Mouse (Mus musculus): ENCODE data around the gene Smg6. TPM values are rescaled to one million over a fixed set of nuclear protein-coding genes. Genes with fewer than 3 reads are reported as not detected.
"Not testable (repeated sequence)": the region's sequence is repeated elsewhere in the genome, so short reads cannot be mapped to it uniquely, and the experiment has no call there.

Smg6 gene
- polyA plus RNA-seq, 1 experiment from 2014 or later: 11.0 TPM

DNA sequence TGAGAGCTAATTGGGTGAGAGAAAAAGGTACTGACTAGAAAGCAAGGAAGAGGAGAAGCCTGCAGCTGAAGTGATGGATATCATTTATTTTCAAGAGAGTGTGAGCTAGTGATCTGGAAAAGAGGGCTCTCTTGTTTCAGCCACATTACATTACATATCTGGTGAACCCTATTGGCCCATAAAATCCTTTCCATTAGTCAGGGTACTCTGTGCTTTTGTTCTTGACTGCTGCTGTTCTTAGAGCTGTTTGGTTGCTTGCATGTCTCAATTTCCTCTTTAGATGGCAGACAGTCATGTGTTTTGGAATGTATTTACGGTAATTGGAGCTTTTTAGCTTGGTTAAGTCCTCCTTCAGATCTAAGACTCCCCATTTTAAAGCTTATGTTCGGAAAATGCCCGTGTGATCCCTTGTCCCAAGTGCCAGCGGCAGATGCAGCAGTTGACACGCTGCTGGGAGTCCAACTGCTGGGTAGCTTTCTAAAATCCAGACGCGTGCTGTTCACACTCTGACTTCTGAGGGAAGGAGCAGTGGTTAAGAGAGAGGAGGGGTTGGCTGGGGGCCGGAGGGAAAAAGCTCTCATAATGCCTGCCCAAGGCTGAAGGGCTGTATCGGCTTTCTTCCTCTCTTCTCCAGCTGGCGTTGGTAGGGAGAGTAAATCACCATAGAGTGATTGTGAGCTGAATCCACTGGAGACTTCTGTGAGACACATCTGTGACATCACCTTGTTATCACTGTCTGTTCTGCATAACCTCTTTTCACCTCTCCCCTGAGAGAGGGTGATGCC is 75.4 kb downstream of the Smg6 start:
- Histone ChIP-seq H3K9me3 (no peaks in the 10 kb centered on the region), H3K36me3 (peaks cover 34% of the 10 kb centered on the region), H3K9ac (peak overlapping the region; percentile 21), H3K4me1 (peaks cover 13% of the 10 kb centered on the region), H3K4me3 (no peak overlapping the region), H3K27ac (replicated peaks) (peak overlapping the region; percentile 69), H3K27me3 (replicated peaks) (no peaks in the 10 kb centered on the region), H3K4me2 (peak overlapping the region; percentile 29)
- ATAC-seq (ENCODE audit: extremely low read depth, insufficient number of reproducible peaks, low FRiP score, low TSS enrichment): no peak
- WGBS: 44% methylated on average over 10 of the region's 10 CpGs

DNA sequence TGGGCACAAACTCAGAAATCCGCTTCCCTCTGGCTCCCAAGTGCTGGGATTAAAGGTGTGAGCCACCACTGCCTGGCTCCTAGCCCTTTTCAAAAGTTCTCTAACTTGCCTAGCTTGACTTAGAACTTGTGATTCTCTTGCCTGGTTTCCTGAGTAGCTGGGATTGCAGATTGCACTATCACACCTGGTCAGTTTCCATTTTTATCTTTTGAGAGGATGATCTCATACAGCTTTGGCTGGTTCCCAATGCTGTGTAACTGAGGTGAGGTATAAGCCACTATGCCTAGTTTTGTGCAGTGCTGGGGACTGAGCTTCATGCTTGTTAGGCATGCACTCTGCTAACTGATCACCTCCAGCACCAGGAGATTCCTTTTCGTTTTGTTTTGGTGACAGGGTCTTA is 82.6 kb downstream of the Smg6 start:
- no peak for ATAC-seq (ENCODE audit: extremely low read depth, insufficient number of reproducible peaks, low FRiP score, low TSS enrichment)
- no peak overlapping the region for H3K4me3 ChIP-seq
- no peak overlapping the region for H3K4me2 ChIP-seq
- no peak overlapping the region for H3K9ac ChIP-seq
- H3K27me3 ChIP-seq (replicated peaks): no peaks in the 10 kb centered on the region
- no peaks in the 10 kb centered on the region for H3K9me3 ChIP-seq
- no peak overlapping the region for H3K27ac ChIP-seq (replicated peaks)
- H3K4me1 ChIP-seq: peaks cover 23% of the 10 kb centered on the region
- WGBS: 59% methylated on average over 2 of the region's 2 CpGs
- H3K36me3 ChIP-seq: peaks cover 6% of the 10 kb centered on the region; the same call in 1 of the 2 replicates

DNA sequence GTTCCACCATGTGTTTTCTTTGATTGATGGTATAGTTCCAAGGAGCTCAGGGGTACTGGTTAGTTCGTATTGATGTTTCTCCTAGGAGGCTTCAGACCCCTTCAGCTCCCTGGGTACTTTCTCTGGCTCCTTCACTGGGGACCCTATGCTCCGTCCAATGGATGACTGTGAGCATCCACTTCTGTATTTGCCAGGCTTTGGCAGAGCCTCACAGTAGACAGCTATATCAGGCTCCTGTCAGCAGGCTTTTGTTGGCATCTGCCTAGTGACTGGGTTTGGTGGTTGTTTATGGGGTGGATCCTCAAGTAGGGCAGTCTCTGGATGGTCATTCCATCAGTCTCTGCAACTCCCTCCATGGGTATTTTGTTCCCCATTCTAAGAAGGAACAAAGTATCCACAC is 83.9 kb downstream of the Smg6 start:
- not testable (repeated sequence) for H3K9me3 ChIP-seq; H3K4me3 ChIP-seq; H3K27me3 ChIP-seq (replicated peaks); H3K36me3 ChIP-seq; H3K27ac ChIP-seq (replicated peaks); ATAC-seq (ENCODE audit: extremely low read depth, insufficient number of reproducible peaks, low FRiP score, low TSS enrichment); H3K4me2 ChIP-seq; H3K9ac ChIP-seq
- peaks cover 36% of the 10 kb centered on the region for H3K4me1 ChIP-seq
- WGBS: 72% methylated on average over 2 of the region's 2 CpGs

DNA sequence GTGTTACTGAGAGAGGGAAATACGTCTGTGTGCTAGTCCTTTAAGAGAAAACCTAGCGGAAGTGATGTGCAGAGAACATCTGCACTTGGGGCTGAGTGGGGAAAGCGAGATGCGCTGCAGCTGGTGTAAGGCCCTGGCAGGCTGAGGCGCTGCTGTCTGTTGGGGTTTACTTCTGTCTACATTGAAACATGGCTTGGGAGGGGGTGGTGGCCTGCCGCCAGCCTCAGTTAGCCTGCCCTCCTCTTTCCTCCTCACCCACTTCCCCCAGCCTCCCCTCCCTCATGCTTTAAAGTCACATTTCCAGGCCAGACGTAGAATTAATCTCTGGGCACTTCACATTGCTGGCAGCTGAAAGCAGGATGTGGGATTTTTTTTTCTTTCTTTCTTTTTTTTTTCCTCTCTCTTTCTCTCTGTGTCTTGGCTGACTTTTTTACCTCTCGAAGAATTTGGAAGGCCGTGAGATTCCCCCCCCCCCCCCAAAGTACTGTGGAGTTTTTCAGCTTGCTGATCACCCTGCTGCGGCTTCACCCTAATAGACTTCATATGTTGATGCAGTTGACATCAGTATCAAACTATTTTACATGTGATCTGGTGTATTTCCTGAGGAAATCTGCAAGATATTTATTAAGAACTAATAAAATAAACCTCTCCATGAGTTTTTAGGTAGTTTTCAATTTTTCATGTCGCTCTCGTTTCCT is 87.5 kb downstream of the Smg6 start:
- Histone ChIP-seq H3K4me1 (peaks cover 70% of the 10 kb centered on the region), H3K27me3 (replicated peaks) (no peaks in the 10 kb centered on the region), H3K36me3 (no peaks in the 10 kb centered on the region), H3K4me3 (peak overlapping the region; percentile 30), H3K27ac (replicated peaks) (peak overlapping the region; percentile 98), H3K4me2 (peak overlapping the region; percentile 61), H3K9ac (peak overlapping the region; percentile 73), H3K9me3 (no peaks in the 10 kb centered on the region)
- WGBS: 10% methylated on average over 12 of the region's 12 CpGs
- ATAC-seq (ENCODE audit: extremely low read depth, insufficient number of reproducible peaks, low FRiP score, low TSS enrichment): peak; percentile 66

DNA sequence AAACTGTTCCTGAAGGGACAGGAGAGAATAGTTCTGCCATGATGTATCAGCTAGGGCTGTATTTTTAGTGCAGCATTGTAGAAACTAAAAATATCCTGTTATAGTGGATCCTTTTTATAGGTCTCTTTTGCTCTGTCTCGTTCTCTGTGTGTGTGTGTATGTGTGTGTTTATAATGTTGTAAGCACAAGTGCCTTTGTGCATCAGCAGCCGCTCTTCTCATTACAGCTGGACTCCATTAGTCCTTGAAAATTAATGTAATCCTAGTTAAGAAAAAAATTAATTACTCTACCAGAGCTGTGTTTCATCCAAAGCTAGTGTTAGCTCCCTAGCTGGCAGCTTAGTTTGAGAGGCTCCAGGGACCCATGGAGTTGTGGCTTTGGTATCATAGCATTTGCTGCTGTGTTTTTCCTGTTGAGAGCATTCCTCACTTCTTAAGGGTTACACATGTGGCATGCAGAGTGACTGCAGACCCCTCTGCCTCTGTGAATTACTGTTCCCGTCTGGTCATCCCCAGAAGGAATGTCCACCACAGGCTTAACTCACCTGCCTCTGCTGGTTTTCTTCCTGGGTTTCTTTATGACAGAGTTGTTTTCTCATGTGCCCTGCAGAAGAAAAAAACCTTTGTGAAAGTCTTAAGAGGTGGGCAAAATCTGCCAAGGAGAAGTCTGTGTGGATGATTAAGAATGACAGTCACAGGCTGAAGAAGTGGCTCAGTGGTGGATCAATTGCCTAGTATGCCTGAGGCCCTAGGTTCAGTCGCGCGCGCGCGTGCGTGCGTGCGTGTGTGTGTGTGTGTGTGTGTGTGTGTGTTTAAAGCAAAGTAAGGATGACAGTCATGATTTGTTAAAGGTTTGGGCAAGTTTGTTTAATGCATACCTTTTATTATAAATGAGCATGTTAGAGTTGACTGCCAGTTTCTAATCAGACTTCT is 88.4 kb downstream of the Smg6 start:
- peak overlapping the region; percentile 98 for H3K27ac ChIP-seq (replicated peaks)
- ATAC-seq (ENCODE audit: extremely low read depth, insufficient number of reproducible peaks, low FRiP score, low TSS enrichment): no peak
- no peaks in the 10 kb centered on the region for H3K27me3 ChIP-seq (replicated peaks)
- H3K9ac ChIP-seq: peak overlapping the region; percentile 73
- WGBS: 73% methylated on average over 12 of the region's 12 CpGs
- H3K9me3 ChIP-seq: no peaks in the 10 kb centered on the region
- peaks cover 73% of the 10 kb centered on the region for H3K4me1 ChIP-seq
- H3K36me3 ChIP-seq: no peaks in the 10 kb centered on the region
- H3K4me2 ChIP-seq: peak overlapping the region; percentile 61
- H3K4me3 ChIP-seq: peak overlapping the region; percentile 30; the same call in 1 of the 2 replicates

DNA sequence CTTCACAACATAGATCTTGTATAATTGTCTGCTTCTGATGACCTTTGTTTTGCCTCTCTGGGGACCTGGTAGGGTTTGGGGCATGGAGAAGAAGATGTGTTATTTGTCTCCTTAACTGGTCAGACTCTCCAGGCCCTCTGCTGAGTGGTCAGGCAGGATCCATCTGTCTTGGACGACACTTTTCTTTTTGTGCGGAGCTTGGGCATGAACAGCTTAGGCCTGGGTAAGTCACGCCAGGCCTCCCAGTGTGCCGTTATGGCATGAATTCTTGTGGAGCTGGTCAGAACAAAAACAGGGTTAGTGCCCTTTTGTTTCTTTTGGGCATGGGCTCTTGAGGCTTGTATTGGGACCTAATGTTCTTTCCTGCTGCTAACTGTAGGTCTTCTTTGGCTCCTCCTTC is 89.2 kb downstream of the Smg6 start:
- Histone ChIP-seq H3K9ac (peak overlapping the region; percentile 73), H3K27me3 (replicated peaks) (no peaks in the 10 kb centered on the region), H3K9me3 (no peaks in the 10 kb centered on the region), H3K27ac (replicated peaks) (peak overlapping the region; percentile 98), H3K4me2 (0 out of 2 replicates have a peak overlapping the region, but pooled peaks have one; percentile 61), H3K36me3 (no peaks in the 10 kb centered on the region), H3K4me3 (no peak overlapping the region), H3K4me1 (peaks cover 73% of the 10 kb centered on the region)
- no peak for ATAC-seq (ENCODE audit: extremely low read depth, insufficient number of reproducible peaks, low FRiP score, low TSS enrichment)
- WGBS: 74% methylated on average over 4 of the region's 4 CpGs

DNA sequence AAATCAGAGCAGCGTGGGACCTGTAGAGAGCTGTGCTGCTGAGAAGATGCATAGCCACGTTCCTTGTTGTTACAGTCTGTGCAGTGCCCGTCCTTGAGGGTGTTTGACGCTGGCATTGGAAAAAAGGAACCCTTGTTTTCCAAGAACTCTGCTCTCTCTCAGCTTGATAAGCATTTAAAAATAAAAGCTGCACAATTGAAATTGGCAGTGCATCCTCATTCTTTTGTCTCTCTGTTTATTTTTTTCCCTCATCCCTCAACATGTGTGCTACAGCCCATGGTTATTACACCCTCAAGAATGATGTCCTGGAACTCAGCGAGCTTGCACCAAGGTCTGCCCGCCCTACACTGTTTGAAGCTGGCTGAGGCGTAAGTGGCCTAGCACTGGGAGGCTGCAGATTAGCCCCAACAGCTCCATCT is 89.8 kb downstream of the Smg6 start:
- 32% methylated on average over 7 of the region's 7 CpGs for WGBS
- Histone ChIP-seq H3K4me3 (no peak overlapping the region), H3K9ac (peak overlapping the region; percentile 33; the same call in 1 of the 2 replicates), H3K9me3 (no peaks in the 10 kb centered on the region), H3K27me3 (replicated peaks) (no peaks in the 10 kb centered on the region), H3K27ac (replicated peaks) (peak overlapping the region; percentile 98), H3K4me2 (no peak overlapping the region), H3K36me3 (no peaks in the 10 kb centered on the region), H3K4me1 (peaks cover 73% of the 10 kb centered on the region)
- ATAC-seq (ENCODE audit: extremely low read depth, insufficient number of reproducible peaks, low FRiP score, low TSS enrichment): peak; percentile 56; the same call in 1 of the 2 replicates

DNA sequence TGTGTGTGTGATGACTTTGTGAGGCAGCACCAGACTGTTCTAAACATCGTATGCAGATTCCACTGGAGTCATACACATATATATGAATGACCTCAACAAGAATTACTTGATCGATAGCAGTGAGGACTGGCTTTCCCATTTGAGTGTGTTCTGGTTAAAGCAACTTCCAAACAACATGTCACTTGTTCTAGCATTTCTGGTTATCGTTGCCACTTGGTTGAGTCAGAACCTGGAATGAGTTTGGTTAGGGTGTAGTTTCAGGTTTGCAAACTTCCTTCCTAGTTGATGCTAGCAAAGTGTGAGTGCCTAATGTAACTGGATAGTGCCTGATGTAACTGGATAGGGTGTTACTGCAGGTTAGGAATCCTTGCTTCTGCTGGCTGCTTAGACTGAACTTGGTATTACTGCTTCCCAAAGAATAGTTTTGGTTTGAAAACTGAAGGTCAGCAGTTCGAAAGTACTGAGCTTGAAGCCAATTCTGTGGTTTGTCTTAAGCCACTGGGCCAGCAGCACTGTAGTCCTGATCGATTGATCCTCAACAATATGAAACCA is 90.8 kb downstream of the Smg6 start:
- Histone ChIP-seq H3K27ac (replicated peaks) (peak overlapping the region; percentile 98), H3K9ac (no peak overlapping the region), H3K9me3 (no peaks in the 10 kb centered on the region), H3K4me3 (no peak overlapping the region), H3K4me2 (no peak overlapping the region), H3K4me1 (peaks cover 77% of the 10 kb centered on the region), H3K27me3 (replicated peaks) (no peaks in the 10 kb centered on the region), H3K36me3 (no peaks in the 10 kb centered on the region)
- 76% methylated on average over 5 of the region's 5 CpGs for WGBS
- ATAC-seq (ENCODE audit: extremely low read depth, insufficient number of reproducible peaks, low FRiP score, low TSS enrichment): no peak

DNA sequence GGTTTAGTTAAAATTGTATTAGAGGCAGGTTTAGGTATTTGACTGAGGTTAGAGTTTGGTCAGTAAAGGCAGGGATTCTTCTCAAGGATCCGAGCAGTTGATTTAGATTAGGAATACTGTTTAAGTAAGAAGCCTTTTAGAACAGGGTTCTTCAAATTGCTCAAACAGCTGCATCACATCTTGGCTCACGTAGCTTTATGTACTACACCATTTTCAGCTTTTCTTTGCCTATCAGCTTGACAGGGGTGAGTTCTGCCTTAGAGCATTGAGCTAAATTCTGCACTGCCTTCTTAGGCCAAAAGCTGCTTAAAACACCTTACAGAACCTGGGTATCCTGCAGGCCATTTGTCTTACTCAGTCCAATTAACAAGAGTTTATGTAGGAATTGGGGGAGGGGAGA is 92.2 kb downstream of the Smg6 start:
- WGBS: 75% methylated on average over 2 of the region's 2 CpGs
- H3K27me3 ChIP-seq (replicated peaks): no peaks in the 10 kb centered on the region
- no peak overlapping the region for H3K4me3 ChIP-seq
- H3K4me1 ChIP-seq: peaks cover 67% of the 10 kb centered on the region
- no peaks in the 10 kb centered on the region for H3K9me3 ChIP-seq
- H3K27ac ChIP-seq (replicated peaks): peak overlapping the region; percentile 42
- no peak for ATAC-seq (ENCODE audit: extremely low read depth, insufficient number of reproducible peaks, low FRiP score, low TSS enrichment)
- H3K9ac ChIP-seq: no peak overlapping the region
- H3K4me2 ChIP-seq: no peak overlapping the region
- H3K36me3 ChIP-seq: no peaks in the 10 kb centered on the region

DNA sequence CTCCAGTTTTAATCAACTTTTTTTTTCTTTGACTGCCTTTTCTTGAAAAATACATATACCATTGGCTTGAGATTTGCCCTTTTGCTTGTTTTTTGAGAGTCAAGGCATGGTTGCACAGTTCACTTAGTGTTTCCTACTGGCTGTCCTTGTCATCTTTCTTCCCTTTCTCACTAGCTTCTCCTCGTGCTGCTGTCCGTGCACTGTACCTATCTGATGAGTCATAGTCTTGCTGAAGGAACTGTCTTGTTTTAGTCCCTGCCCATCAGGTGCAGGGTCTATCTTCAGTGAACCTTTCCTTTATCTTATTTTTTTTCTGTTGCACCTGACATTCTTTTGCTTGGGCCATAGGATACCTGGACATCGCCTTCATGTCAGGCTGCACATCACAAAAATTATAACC is 101.4 kb downstream of the Smg6 start:
- H3K9me3 ChIP-seq: no peaks in the 10 kb centered on the region
- H3K4me3 ChIP-seq: no peak overlapping the region
- H3K4me2 ChIP-seq: no peak overlapping the region
- H3K9ac ChIP-seq: no peak overlapping the region
- H3K27ac ChIP-seq (replicated peaks): no peak overlapping the region
- H3K27me3 ChIP-seq (replicated peaks): no peaks in the 10 kb centered on the region
- H3K4me1 ChIP-seq: peaks cover 11% of the 10 kb centered on the region
- WGBS: 65% methylated on average over 3 of the region's 3 CpGs
- H3K36me3 ChIP-seq: no peaks in the 10 kb centered on the region
- no peak for ATAC-seq (ENCODE audit: extremely low read depth, insufficient number of reproducible peaks, low FRiP score, low TSS enrichment)

DNA sequence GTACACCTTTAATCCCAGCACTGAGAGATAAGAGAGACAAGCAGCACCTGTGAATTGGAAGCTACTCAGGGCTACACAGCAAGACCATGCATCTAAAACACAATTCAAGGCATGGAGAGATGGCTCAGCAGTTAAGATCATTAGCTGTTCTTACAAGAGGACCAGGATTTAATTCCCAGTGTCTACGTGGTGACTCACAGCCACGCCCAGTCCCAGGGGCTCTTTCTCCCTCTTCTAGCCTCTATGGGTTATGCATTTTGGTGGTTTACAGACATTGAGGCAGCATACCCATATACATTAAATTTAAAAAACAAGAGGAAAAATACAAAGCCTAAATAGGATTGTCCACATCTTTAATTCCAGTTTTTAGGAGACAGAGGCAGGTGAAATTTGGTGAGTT is 102.0 kb downstream of the Smg6 start:
- no peak for ATAC-seq (ENCODE audit: extremely low read depth, insufficient number of reproducible peaks, low FRiP score, low TSS enrichment)
- H3K4me2 ChIP-seq: no peak overlapping the region
- H3K9ac ChIP-seq: no peak overlapping the region
- no peak overlapping the region for H3K4me3 ChIP-seq
- H3K4me1 ChIP-seq: peaks cover 13% of the 10 kb centered on the region
- H3K27me3 ChIP-seq (replicated peaks): no peaks in the 10 kb centered on the region
- H3K27ac ChIP-seq (replicated peaks): no peak overlapping the region
- no peaks in the 10 kb centered on the region for H3K36me3 ChIP-seq
- WGBS: 72% methylated on average over 2 of the region's 2 CpGs
- H3K9me3 ChIP-seq: no peaks in the 10 kb centered on the region

All from heart, embryonic 13.5 days (tissue).